Mouse (Mus musculus): ENCODE measurements around the gene Opcml.

DNA sequence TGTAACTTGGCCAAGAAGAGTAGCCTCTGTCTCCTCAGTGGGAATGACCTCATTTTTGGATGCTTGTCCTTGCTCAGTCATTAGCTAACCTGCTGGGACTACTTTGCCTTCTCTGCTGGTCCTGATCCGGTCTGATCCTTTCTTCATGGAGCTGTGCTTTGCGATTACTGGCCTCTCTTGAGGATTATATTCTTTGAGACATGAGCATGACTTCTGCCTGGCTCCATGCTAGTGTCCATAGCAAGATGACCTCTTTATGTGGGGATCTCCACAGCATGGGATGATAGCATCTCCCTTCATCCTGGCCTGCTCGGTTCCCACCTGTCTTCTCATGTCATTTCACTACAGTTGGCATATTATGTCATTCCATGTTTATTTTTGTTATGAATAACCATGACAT, 699.8 kb downstream of the Opcml start:
- TF ChIP-seq POLR2A (IDR thresholded peaks at IDR 0.05; ENCODE audit: insufficient read depth, low read depth, low read length): no peak
- no peak for TF ChIP-seq CTCF (IDR thresholded peaks at IDR 0.05)
- no peak for TF ChIP-seq EP300 (IDR thresholded peaks at IDR 0.05; ENCODE audit: insufficient read depth, low read depth, low read length)
